Mouse (Mus musculus): Measurements from ENCODE around the gene Lamc2. TPM values are rescaled to one million over a fixed set of nuclear protein-coding genes. Genes with fewer than 3 reads are reported as not detected.

Gene Lamc2
- total RNA-seq, 2 experiments from 2014 or later: 2.1 to 2.9 TPM

- DNase-seq (ENCODE audit: low spot score in 2 of 2): no peak
Observed at GRCm38 (mm10) chr1:153180586-153181289, 5.5 kb downstream of the Lamc2 start.

GRCm38 (mm10) chr1:153180160-153180559, 6.1 kb downstream of the Lamc2 start:
- no peak for DNase-seq (ENCODE audit: low spot score in 2 of 2)

DNA sequence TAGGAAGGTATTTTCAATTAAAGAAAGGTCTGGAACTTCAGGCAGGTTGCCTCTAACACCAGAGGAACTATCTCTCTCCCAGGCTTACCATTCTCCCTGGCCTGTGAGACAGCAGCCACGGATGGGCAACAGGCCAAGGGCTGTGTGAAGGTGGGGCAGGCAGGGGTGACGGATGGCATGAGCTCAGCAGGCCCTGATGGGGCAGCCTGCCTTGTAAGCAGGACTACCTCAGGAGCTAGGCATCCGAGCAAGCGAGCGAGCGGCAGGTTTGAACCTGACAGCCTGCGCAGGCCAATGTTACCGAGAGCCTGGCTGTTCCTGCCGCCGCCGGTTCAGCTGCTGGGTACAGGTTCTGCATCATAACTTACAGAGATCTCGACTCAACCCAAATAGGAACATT, 11.4 kb downstream of the Lamc2 start:
- peak; percentile 42 to 59 for DNase-seq (ENCODE audit: low spot score in 2 of 2)

GRCm38 (mm10) chr1:153173276-153173675, 13.0 kb downstream of the Lamc2 start:
- no peak for DNase-seq (ENCODE audit: low spot score in 2 of 2)

GRCm38 (mm10) chr1:153172291-153172731, 13.9 kb downstream of the Lamc2 start:
- DNase-seq (ENCODE audit: low spot score in 2 of 2): no peak

DNA sequence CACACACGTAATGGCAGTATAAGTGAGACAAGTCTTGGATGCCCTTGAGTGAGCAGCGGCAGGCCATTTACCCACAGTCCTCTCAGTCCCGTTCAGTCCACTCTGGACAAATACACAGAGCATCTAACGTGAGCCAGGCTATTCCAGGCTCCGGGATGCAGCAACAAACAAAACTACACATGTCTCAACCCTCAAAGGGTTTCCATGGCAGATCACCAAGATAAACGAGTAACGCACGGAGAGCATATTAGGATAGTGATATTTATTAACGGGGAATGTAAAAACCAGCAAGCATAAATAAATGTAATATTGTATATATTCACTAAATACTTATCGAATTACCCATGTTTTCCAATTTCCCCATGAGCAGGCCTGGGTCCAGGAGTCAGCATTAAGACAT, 15.2 kb downstream of the Lamc2 start:
- peak in 1 of 2 experiments; percentile 16 for DNase-seq (ENCODE audit: low spot score in 2 of 2)

GRCm38 (mm10) chr1:153168293-153168692, 18.0 kb downstream of the Lamc2 start:
- DNase-seq (ENCODE audit: low spot score in 2 of 2): no peak

- DNase-seq (ENCODE audit: low spot score in 2 of 2): no peak
Observed at GRCm38 (mm10) chr1:153163831-153164230, 22.4 kb downstream of the Lamc2 start.

DNA sequence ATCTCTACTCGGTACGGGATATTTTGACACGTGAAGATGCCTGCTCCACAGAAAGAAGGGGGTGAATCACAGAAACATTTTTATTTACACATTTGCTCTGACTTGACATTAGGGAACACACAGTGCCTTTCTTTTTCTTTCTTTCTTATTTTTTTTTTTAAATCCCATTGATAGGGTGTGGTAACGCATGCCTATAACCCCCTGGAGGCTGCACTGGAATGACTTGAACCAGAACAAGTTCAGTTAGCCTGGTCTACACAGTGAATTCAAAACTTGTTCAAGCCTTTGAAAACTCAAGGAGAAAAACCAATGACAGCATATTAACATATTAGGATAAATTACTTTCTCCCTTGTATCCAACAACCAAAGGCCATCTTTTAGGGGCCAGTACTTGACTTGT, 27.1 kb downstream of the Lamc2 start:
- no peak for DNase-seq (ENCODE audit: low spot score in 2 of 2)

- peak in 1 of 2 experiments; percentile 37 for DNase-seq (ENCODE audit: low spot score in 2 of 2)
Observed at GRCm38 (mm10) chr1:153157021-153157623, 29.1 kb downstream of the Lamc2 start.

DNA sequence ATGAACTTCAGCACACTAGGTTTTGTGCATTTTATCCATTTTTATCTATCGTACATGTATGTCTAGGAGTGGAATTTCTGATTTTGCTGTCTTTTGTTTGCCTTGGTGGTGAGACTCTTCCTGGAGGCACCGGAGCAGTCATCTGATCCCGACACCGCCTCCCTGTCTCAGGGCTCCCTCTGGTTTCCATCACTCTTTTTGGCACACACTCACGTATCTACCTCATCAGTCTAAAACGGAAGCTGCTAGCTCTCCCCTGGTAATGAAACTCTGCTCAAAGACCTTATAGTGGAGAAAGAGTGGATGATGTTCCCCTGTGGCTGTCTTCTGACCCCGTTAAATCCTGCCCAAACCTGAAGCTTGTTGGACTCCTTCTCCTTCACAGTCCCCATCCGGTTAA, 30.9 kb downstream of the Lamc2 start:
- no peak for DNase-seq (ENCODE audit: low spot score in 2 of 2)

- peak in 1 of 2 experiments; percentile 24 for DNase-seq (ENCODE audit: low spot score in 2 of 2)
Observed at GRCm38 (mm10) chr1:153153619-153154137, 32.6 kb downstream of the Lamc2 start.

- no peak for DNase-seq (ENCODE audit: low spot score in 2 of 2)
Observed at GRCm38 (mm10) chr1:153152594-153152993, 33.7 kb downstream of the Lamc2 start.

DNA sequence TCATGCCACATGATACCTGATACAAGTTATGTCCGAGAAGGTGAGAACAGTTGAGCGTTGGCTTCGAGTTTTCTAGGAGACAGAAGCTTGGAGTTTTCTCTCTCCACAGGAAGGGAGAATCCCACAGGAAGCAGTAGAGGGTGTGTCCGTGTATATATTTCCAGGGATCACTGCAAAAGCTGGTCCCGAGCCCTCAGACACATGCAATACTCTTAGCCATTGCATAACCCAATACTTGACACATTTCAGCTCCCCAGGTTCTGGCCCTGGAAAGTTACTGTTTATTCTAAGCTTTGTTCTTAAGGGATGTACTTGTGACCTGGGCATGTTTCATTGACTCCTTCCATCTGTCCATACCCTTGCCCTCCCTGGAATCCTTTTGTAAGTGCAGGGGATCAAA, 40.5 kb downstream of the Lamc2 start:
- DNase-seq (ENCODE audit: low spot score in 2 of 2): no peak

- DNase-seq (ENCODE audit: low spot score in 2 of 2): no peak
Observed at GRCm38 (mm10) chr1:153144021-153144420, 42.2 kb downstream of the Lamc2 start.

DNA sequence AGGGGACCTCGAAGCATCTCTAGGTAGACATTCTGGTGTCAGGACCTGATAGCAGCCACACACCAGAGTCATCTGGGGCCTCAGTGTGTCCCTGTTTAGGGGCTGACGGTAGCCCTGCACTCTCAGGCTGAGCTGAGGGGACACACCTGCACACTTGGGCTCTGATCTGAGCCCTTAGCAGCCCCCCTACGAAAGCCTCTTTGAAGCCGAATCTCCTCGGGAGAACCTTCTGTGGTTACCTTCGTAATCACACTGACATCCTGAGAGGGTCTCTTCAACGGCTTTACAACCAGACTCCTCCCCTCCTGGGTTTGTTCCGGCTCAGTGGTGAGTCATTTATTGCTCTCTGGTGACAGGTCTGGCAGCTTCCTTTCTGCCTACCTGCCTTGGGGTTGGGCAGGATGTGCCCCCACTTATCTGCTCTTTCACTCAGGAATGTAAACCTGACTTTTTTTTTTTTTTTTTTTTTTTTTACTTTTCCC, 45.5 kb downstream of the Lamc2 start:
- no peak for DNase-seq (ENCODE audit: low spot score in 2 of 2)

- DNase-seq (ENCODE audit: low spot score in 2 of 2): no peak
Observed at GRCm38 (mm10) chr1:153140265-153140664, 46.0 kb downstream of the Lamc2 start.

DNA sequence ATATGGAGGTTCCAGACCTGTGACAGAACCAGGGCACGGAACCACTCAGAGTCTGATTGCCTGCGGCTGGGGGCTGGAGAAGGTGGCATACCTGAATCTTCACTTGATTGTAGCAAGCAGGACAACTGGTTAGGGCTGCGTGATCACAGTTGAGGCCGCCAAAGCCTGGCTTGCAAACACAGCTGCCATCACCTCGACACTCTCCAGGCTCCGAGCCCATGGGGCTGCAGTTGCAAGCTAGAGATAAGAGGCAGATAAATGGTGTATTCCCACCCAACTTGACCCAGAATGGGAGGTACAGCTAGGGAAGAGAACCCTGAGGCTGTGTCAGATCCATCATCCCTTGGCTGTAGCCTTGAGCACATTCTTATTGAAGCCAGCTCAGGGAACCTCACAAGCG, 46.6 kb downstream of the Lamc2 start:
- no peak for DNase-seq (ENCODE audit: low spot score in 2 of 2)

GRCm38 (mm10) chr1:153138486-153138885, 47.8 kb downstream of the Lamc2 start:
- no peak for DNase-seq (ENCODE audit: low spot score in 2 of 2)

DNA sequence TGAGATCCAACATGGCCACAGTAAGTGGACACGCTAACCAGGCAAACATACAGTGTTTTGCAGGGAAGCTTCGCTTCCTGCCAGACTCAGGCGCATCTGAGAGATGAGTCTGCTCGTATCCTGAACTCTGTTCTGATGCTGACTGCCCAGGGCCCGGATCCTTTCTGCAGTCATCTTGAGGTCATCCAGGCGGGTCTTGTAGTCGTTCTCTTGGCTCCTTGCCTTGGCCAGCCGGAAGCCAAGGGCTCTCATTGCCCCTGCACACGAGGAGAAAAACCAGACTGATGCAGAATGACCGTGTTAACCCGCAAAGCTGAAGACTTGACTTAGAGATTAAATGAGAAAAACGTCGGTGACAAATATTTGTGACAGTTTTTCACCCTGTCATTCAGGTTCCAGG, 49.6 kb downstream of the Lamc2 start:
- no peak for DNase-seq (ENCODE audit: low spot score in 2 of 2)

- DNase-seq (ENCODE audit: low spot score in 2 of 2): peak in 1 of 2 experiments; percentile 30
Observed at GRCm38 (mm10) chr1:153133865-153134781, 52.1 kb downstream of the Lamc2 start.
